Mouse (Mus musculus) ES-E14 (cell line): ENCODE results near the gene Necab2. TPM values are rescaled to one million over a fixed set of nuclear protein-coding genes. Genes with fewer than 3 reads are reported as not detected.

Source experiments
- DNase-seq: peaks from one replicate; pipeline ENCODE4 v3.0.0-alpha.2; 2013; ENCODE audit warnings: low read depth, low spot score
- H3K27ac ChIP-seq: 2 replicates; pipeline ENCODE4 v1.5.1; 2012; ENCODE audit warnings: low read depth, mild to moderate bottlenecking, low read length, moderate library complexity, mixed read lengths; ENCODE audit not compliant: poor library complexity, insufficient read depth, severe bottlenecking
- H3K36me3 ChIP-seq: 2 replicates; pipeline ENCODE4 v1.6.1; 2012; ENCODE audit warnings: mild to moderate bottlenecking, low read length, moderate library complexity, mixed read lengths; ENCODE audit not compliant: control insufficient read depth, poor library complexity, insufficient read depth, severe bottlenecking
- H3K4me1 ChIP-seq, 2 experiments: fragments of 150-350 bp in 1 of 2; sonication (generic) in 1 of 2; 2 replicates each; pipeline ENCODE4 v1.6.1; 2012; ENCODE audit warnings: low read length in 2 of 2, mild to moderate bottlenecking in 1 of 2, mixed read lengths in 1 of 2; ENCODE audit not compliant: control insufficient read depth in 2 of 2, insufficient read depth in 2 of 2, poor library complexity in 1 of 2
- H3K4me3 ChIP-seq, 2 experiments: fragments of 150-350 bp in 1 of 2; sonication (generic) in 1 of 2; 2 replicates each; pipeline ENCODE4 v1.5.1; 2012; ENCODE audit warnings: low read length in 2 of 2, low read depth in 1 of 2, mild to moderate bottlenecking in 1 of 2, mixed read lengths in 1 of 2; ENCODE audit not compliant: insufficient read depth in 1 of 2, poor library complexity in 1 of 2, severe bottlenecking in 1 of 2
- H3K9ac ChIP-seq: 2 replicates; pipeline ENCODE4 v1.6.1; 2012; ENCODE audit warnings: low read depth, mild to moderate bottlenecking, low read length, mixed read lengths; ENCODE audit not compliant: poor library complexity, insufficient read depth, severe bottlenecking
- H3K9me3 ChIP-seq: fragments of 150-350 bp; sonication (generic); 2 replicates; pipeline ENCODE4 v1.6.1; 2012; ENCODE audit warnings: low read depth, mild to moderate bottlenecking, low read length; ENCODE audit not compliant: control insufficient read depth, insufficient read depth
- CHD2 ChIP-seq: IDR thresholded peaks from 2 replicates; pipeline ENCODE4 v1.6.1; 2014; ENCODE audit warnings: mild to moderate bottlenecking, low read depth, low read length, inconsistent platforms
- HCFC1 ChIP-seq: IDR thresholded peaks from 2 replicates; pipeline ENCODE4 v1.6.1; 2012; ENCODE audit warnings: low read length, inconsistent platforms, borderline replicate concordance; ENCODE audit not compliant: insufficient read depth
- MAFK ChIP-seq: IDR thresholded peaks from 2 replicates; pipeline ENCODE4 v1.6.1; 2014; ENCODE audit warnings: mild to moderate bottlenecking, low read depth, low read length, inconsistent platforms; ENCODE audit not compliant: insufficient read depth
- ZC3H11A ChIP-seq: IDR thresholded peaks from 2 replicates; pipeline ENCODE4 v1.6.1; 2012; ENCODE audit warnings: low read depth, mild to moderate bottlenecking, inconsistent platforms, low read length, borderline replicate concordance
- ZNF384 ChIP-seq: IDR thresholded peaks from 2 replicates; pipeline ENCODE4 v1.6.1; 2012; ENCODE audit warnings: low read depth, low read length, inconsistent platforms
- in situ Hi-C, 2 experiments: fragments of 600-800 bp; cut with MboI; formaldehyde crosslinking; loops; one replicate each; pipeline ENCODE4 v1.15.1; 2025; ENCODE audit warnings: low sequenced_read_pairs in 2 of 2, inconsistent platforms in 1 of 2; ENCODE audit not compliant: unreplicated experiment in 2 of 2
- total RNA-seq: library from RNA; depleted of rRNA; stranded (reverse); fragments of 300-350 nt; gene quantifications from 2 replicates; pipeline ENCODE4 v1.2.3, GENCODE M21; 2012

The Necab2 gene
- total RNA-seq, 1 experiment, result 8.5 TPM

DNA sequence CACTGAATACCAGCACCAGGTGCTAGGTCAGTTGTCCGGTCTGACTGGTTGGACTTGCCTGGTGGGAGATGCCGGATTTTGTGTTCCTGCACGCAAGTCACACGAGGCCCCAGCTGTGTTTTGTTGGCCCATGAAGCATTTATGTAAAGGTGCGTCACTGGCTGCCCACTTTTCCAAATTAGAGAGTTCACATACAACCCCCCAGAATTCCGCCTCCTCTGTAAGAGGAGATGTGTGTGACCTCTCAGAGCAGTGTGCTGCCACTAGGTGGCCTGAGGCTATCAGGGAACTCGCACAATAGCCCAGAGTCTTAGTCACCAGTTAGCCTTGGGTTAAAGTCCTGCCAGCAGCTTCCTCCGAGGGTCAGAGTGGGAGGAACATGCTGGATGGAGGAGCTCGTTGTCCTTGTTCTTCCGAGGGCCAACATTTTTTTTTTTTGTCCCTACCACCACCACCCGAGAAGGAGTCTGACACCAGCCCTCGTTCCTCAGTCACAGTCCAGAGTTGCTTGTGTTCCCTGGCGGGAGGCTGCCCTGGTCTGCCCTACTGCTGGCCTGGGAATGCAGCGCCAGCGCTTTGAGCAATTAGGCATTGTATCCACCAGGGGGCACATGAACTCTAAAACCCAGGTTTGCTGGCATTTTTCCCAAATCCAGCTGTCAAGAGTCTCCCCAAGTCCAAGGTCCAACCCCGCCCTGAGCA is 6.1 kb upstream of the Necab2 start:
- in situ Hi-C loops, result no loop called here
- peak; percentile 47; the same call in 1 of the 2 replicates for TF ChIP-seq ZC3H11A
- TF ChIP-seq MAFK, result no peak
- no peak for TF ChIP-seq ZNF384
- peaks cover 0 to 14% of the 10 kb centered on the region in 2 experiments; a peak in 1 of 4 replicates for H3K4me1 ChIP-seq
- H3K27ac ChIP-seq, result no peak overlapping the region
- peak overlapping the region in 1 of 2 experiments; percentile 44; a peak in 2 of 4 replicates for H3K4me3 ChIP-seq
- no peaks in the 10 kb centered on the region for H3K36me3 ChIP-seq
- DNase-seq, result peak; percentile 62
- H3K9me3 ChIP-seq, result no peaks in the 10 kb centered on the region
- H3K9ac ChIP-seq, result peak overlapping the region; percentile 29; the same call in 1 of the 2 replicates

DNA sequence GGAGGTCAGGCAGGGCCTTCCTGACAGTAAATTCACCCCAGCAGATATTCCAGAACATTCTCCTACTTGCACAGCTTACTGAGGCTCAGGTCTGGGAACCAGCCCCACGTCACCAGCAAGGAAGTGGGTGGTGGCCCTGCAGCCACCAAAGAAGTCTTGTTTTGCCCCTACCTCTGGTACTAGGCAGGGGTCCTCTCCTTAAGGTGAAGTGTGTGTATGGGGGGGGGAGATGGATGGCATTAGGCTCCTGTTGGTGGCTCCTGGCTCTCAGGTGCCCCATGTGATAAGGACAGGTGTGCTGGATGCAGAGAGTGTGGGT is 5.6 kb upstream of the Necab2 start:
- Histone ChIP-seq H3K9ac (no peak overlapping the region), H3K36me3 (no peaks in the 10 kb centered on the region), H3K27ac (no peak overlapping the region), H3K9me3 (no peaks in the 10 kb centered on the region), H3K4me3 (no peak overlapping the region), H3K4me1 (peaks cover 0 to 15% of the 10 kb centered on the region in 2 experiments; a peak in 2 of 4 replicates)
- no peak for TF ChIP-seq MAFK
- TF ChIP-seq CHD2, result no peak
- no peak for TF ChIP-seq HCFC1
- no peak for TF ChIP-seq ZNF384
- no peak for TF ChIP-seq ZC3H11A
- in situ Hi-C loops, result no loop called here
- DNase-seq, result no peak

DNA sequence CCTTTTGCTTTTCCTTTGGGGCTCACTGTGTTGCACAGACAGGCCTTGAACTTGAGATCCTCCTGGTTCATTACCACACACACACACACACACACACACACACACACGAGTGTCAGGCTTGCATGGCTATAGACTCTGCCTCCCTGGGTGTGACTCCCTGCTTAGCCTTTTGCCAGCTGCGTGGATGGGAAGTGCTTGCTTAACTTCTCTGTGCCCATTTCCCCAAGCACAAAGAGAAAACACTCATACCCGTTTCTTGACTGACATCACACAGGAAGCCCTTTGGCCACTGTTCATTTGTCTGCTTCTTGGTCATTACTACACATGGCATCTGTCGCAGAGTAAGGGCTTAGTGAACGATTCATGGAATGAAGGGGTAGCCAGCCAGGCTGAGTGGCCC is 4.5 kb upstream of the Necab2 start:
- Histone ChIP-seq H3K27ac (no peak overlapping the region), H3K9me3 (no peaks in the 10 kb centered on the region), H3K4me3 (no peak overlapping the region), H3K4me1 (peaks cover 0 to 13% of the 10 kb centered on the region in 2 experiments; a peak in 2 of 4 replicates), H3K9ac (no peak overlapping the region), H3K36me3 (no peaks in the 10 kb centered on the region)
- no peak for DNase-seq
- in situ Hi-C loops, result no loop called here
- TF ChIP-seq ZNF384 (no peak), CHD2 (no peak), ZC3H11A (no peak), MAFK (no peak), HCFC1 (no peak)

DNA sequence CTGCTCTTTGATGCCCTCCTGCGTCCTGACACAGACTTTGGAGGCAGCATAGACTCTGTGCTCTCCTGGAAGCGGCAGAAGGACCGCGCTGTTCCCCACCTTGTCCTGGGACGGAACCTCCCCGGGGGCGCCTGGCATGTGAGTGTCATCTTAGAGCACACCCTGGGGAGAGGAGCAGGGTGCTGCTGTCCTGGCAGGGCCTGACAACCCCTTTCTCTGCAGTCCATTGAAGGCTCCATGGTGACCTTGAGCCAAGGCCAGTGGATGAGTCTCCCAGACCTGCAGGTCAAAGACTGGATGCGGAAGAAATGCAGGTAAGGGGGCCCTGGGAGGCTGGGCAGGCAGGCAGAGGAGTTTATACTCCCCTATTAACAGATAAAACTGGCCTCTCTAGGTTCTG is 3.5 kb upstream of the Necab2 start:
- Histone ChIP-seq H3K9ac (no peak overlapping the region), H3K4me1 (peaks cover 0 to 11% of the 10 kb centered on the region in 2 experiments; a peak in 2 of 4 replicates), H3K9me3 (no peaks in the 10 kb centered on the region), H3K36me3 (no peaks in the 10 kb centered on the region), H3K4me3 (no peak overlapping the region), H3K27ac (no peak overlapping the region)
- no peak for DNase-seq
- in situ Hi-C loops, result no loop called here
- TF ChIP-seq HCFC1 (no peak), MAFK (no peak), ZNF384 (no peak), CHD2 (no peak), ZC3H11A (no peak)
